Mouse (Mus musculus): Measurements from ENCODE around the gene Eml6.

- TF ChIP-seq CTCF (IDR thresholded peaks at IDR 0.05; ENCODE audit: control insufficient read depth, insufficient read depth, low read length), result no peak
- TF ChIP-seq POLR2A (IDR thresholded peaks at IDR 0.05; ENCODE audit: borderline replicate concordance, control insufficient read depth, low read depth, low read length), result no peak
Observed at GRCm38 (mm10) chr11:29801432-29802427, 224.1 kb downstream of the Eml6 start.

Data from bone marrow, adult 2 months (tissue).